Mouse (Mus musculus) MEL (cell line): ENCODE results near the gene Spata31d1a. TPM values are rescaled to one million over a fixed set of nuclear protein-coding genes. Genes with fewer than 3 reads are reported as not detected.

Source experiments
- DNase-seq: peaks from one replicate; pipeline ENCODE4 v3.0.0; 2011; ENCODE audit warnings: low read depth, low spot score
- H3K27ac ChIP-seq: 2 replicates; pipeline ENCODE4 v1.5.1; 2012; ENCODE audit warnings: low read depth, mild to moderate bottlenecking, control low read depth, low read length, moderate library complexity; ENCODE audit not compliant: control insufficient read depth
- H3K27me3 ChIP-seq, 2 experiments: fragments of 150-350 bp in 1 of 2; sonication (generic) in 1 of 2; 2 replicates each; pipeline ENCODE4 v1.6.1; 2012; ENCODE audit warnings: low read length in 2 of 2, mild to moderate bottlenecking in 2 of 2, improper control_type of control experiment in 1 of 2, moderate library complexity in 1 of 2; ENCODE audit not compliant: insufficient read depth in 2 of 2, control insufficient read depth in 1 of 2
- H3K36me3 ChIP-seq, 2 experiments: 2 replicates each; pipeline ENCODE4 v1.6.1; 2012 to 2014; ENCODE audit warnings: low read length in 2 of 2, improper control_type of control experiment in 1 of 2, inconsistent platforms in 1 of 2, mild to moderate bottlenecking in 1 of 2; ENCODE audit not compliant: insufficient read depth in 2 of 2, control insufficient read depth in 1 of 2
- H3K4me1 ChIP-seq, 2 experiments: fragments of 150-350 bp in 1 of 2; sonication (generic) in 1 of 2; 2 replicates each; pipeline ENCODE4 v1.6.1; 2012; ENCODE audit warnings: low read length in 2 of 2, improper control_type of control experiment in 1 of 2, mild to moderate bottlenecking in 1 of 2; ENCODE audit not compliant: insufficient read depth in 2 of 2, control insufficient read depth in 1 of 2
- H3K4me3 ChIP-seq, 2 experiments: fragments of 150-350 bp in 1 of 2; sonication (generic) in 1 of 2; 2 replicates each; pipeline ENCODE4 v1.5.1; 2012; ENCODE audit warnings: low read depth in 2 of 2, low read length in 2 of 2, mild to moderate bottlenecking in 2 of 2, moderate library complexity in 2 of 2, control low read depth in 1 of 2, improper control_type of control experiment in 1 of 2; ENCODE audit not compliant: control insufficient read depth in 1 of 2, insufficient read depth in 1 of 2
- H3K79me2 ChIP-seq: 2 replicates; pipeline ENCODE4 v1.6.1; 2012; ENCODE audit warnings: mild to moderate bottlenecking, low read length, moderate library complexity; ENCODE audit not compliant: control insufficient read depth, poor library complexity, insufficient read depth
- H3K9ac ChIP-seq: 2 replicates; pipeline ENCODE4 v1.6.1; 2012; ENCODE audit warnings: low read depth, mild to moderate bottlenecking, control low read depth, low read length, moderate library complexity; ENCODE audit not compliant: control insufficient read depth, poor library complexity, severe bottlenecking
- H3K9me3 ChIP-seq: fragments of 150-350 bp; sonication (generic); replicated peaks from 2 replicates; pipeline ENCODE4 v1.6.1; 2012; ENCODE audit warnings: mild to moderate bottlenecking, low read length, improper control_type of control experiment, moderate library complexity; ENCODE audit not compliant: insufficient read depth
- BHLHE40 ChIP-seq: IDR thresholded peaks from 2 replicates; pipeline ENCODE4 v1.6.1; 2012; ENCODE audit warnings: low read depth, mild to moderate bottlenecking, inconsistent platforms, low read length, improper control_type of control experiment, borderline replicate concordance
- CHD1 ChIP-seq: IDR thresholded peaks from 2 replicates; pipeline ENCODE4 v1.6.1; 2012; ENCODE audit warnings: low read depth, mild to moderate bottlenecking, inconsistent platforms, low read length, improper control_type of control experiment
- GABPA ChIP-seq: IDR thresholded peaks from 2 replicates; pipeline ENCODE4 v1.6.1; 2012; ENCODE audit warnings: low read depth, mild to moderate bottlenecking, inconsistent platforms, low read length, improper control_type of control experiment, moderate library complexity
- GATA1 ChIP-seq: IDR thresholded peaks from 2 replicates; pipeline ENCODE4 v1.6.1; 2011; ENCODE audit warnings: low read depth, low read length, improper control_type of control experiment
- KAT2A ChIP-seq: conservative IDR thresholded peaks from 2 replicates; pipeline ENCODE4 v1.6.1; 2012; ENCODE audit warnings: low read depth, low read length, improper control_type of control experiment, inconsistent platforms
- MAX ChIP-seq: IDR thresholded peaks from 2 replicates; pipeline ENCODE4 v1.6.1; 2011; ENCODE audit warnings: low read length, improper control_type of control experiment
- MAZ ChIP-seq: IDR thresholded peaks from 2 replicates; pipeline ENCODE4 v1.6.1; 2012; ENCODE audit warnings: low read depth, mild to moderate bottlenecking, inconsistent platforms, low read length, improper control_type of control experiment
- MEF2A ChIP-seq: IDR thresholded peaks from 2 replicates; pipeline ENCODE4 v1.6.1; 2014; ENCODE audit warnings: low read depth, mild to moderate bottlenecking, inconsistent platforms, low read length, improper control_type of control experiment; ENCODE audit not compliant: poor library complexity, insufficient replicate concordance, severe bottlenecking; ENCODE audit errors: extremely low read depth
- MXI1 ChIP-seq: IDR thresholded peaks from 2 replicates; pipeline ENCODE4 v1.6.1; 2011; ENCODE audit warnings: mild to moderate bottlenecking, low read depth, low read length, improper control_type of control experiment
- NELFE ChIP-seq: IDR thresholded peaks from 2 replicates; pipeline ENCODE4 v1.6.1; 2011; ENCODE audit warnings: low read depth, low read length, improper control_type of control experiment
- POLR2AphosphoS5 ChIP-seq: IDR thresholded peaks from 2 replicates; pipeline ENCODE4 v1.6.1; 2012; ENCODE audit warnings: low read depth, borderline replicate concordance, mild to moderate bottlenecking, inconsistent platforms, low read length, moderate library complexity, mixed read lengths
- RAD21 ChIP-seq: IDR thresholded peaks from 2 replicates; pipeline ENCODE4 v1.6.1; 2011; ENCODE audit warnings: mild to moderate bottlenecking, low read depth, low read length, improper control_type of control experiment
- RCOR1 ChIP-seq: IDR thresholded peaks from 2 replicates; pipeline ENCODE4 v1.6.1; 2012; ENCODE audit warnings: low read depth, mild to moderate bottlenecking, inconsistent platforms, low read length, improper control_type of control experiment
- SIN3A ChIP-seq: IDR thresholded peaks from 2 replicates; pipeline ENCODE4 v1.6.1; 2012; ENCODE audit warnings: low read length, improper control_type of control experiment, inconsistent platforms
- UBTF ChIP-seq: IDR thresholded peaks from 2 replicates; pipeline ENCODE4 v1.6.1; 2012; ENCODE audit warnings: low read depth, mild to moderate bottlenecking, inconsistent platforms, low read length, improper control_type of control experiment, moderate library complexity, borderline replicate concordance; ENCODE audit not compliant: insufficient read depth
- USF2 ChIP-seq, 2 experiments: IDR thresholded peaks; 2 replicates each; pipeline ENCODE4 v1.6.1; 2011 to 2012; ENCODE audit warnings: improper control_type of control experiment in 2 of 2, low read length in 2 of 2, borderline replicate concordance in 1 of 2, inconsistent platforms in 1 of 2, low read depth in 1 of 2, mild to moderate bottlenecking in 1 of 2; ENCODE audit not compliant: insufficient read depth in 1 of 2
- ZKSCAN1 ChIP-seq: IDR thresholded peaks from 2 replicates; pipeline ENCODE4 v1.6.1; 2012; ENCODE audit warnings: low read depth, mild to moderate bottlenecking, inconsistent platforms, low read length, improper control_type of control experiment, moderate library complexity
- ZMIZ1 ChIP-seq: IDR thresholded peaks from 2 replicates; pipeline ENCODE4 v1.6.1; 2012; ENCODE audit warnings: low read depth, mild to moderate bottlenecking, inconsistent platforms, low read length, improper control_type of control experiment, moderate library complexity
- ZNF384 ChIP-seq: IDR thresholded peaks from 2 replicates; pipeline ENCODE4 v1.6.1; 2012; ENCODE audit warnings: low read depth, mild to moderate bottlenecking, inconsistent platforms, low read length, improper control_type of control experiment
- polyA plus RNA-seq, 2 experiments: library from polyadenylated mRNA; stranded (reverse) in 1 of 2; unstranded in 1 of 2; fragments of >175 nt in 1 of 2; fragments of >200 nt in 1 of 2; gene quantifications; 2 replicates each; pipeline versions ENCODE4 v1.2.1 to v1.2.4; 2012; ENCODE audit warnings: low replicate concordance in 2 of 2, low read depth in 1 of 2; ENCODE audit not compliant: insufficient read length in 2 of 2, insufficient read depth in 1 of 2, missing spikeins in 1 of 2
- total RNA-seq: library from RNA; depleted of rRNA; stranded (reverse); fragments of 300-350 nt; gene quantifications from 2 replicates; pipeline ENCODE4 v1.2.3, GENCODE M21; 2012

Spata31d1a gene
- total and polyA plus RNA-seq, 3 experiments: 0.03 TPM; not detected in 2

GRCm38 (mm10) chr13:59731652-59732051 is 21.5 kb upstream of the Spata31d1a start, which contains the start of gene Spata31d1d:
TSS of gene Spata31d1d (minus strand) at chr13:59731752.
- Histone ChIP-seq H3K27ac (no peak within 1 kb of the TSS), H3K27me3 (no peaks in the 10 kb centered on the region), H3K9me3 (no peaks in the 10 kb centered on the region), H3K9ac (no peak within 1 kb of the TSS), H3K36me3 (peaks cover 0 to 6% of the 10 kb centered on the region in 2 experiments; a peak in 2 of 4 replicates), H3K4me1 (peaks cover 0 to 14% of the 10 kb centered on the region in 2 experiments; a peak in 2 of 4 replicates), H3K4me3 (no peak within 1 kb of the TSS), H3K79me2 (no peaks in the 10 kb centered on the region)
- no peak for DNase-seq
- no peak for TF ChIP-seq ZKSCAN1
- TF ChIP-seq CHD1: no peak
- TF ChIP-seq UBTF: no peak
- no peak for TF ChIP-seq USF2 (IDR thresholded peaks at IDR 0.05; ENCODE audit: borderline replicate concordance in 1 of 2, insufficient read depth in 1 of 2, low read depth in 1 of 2, low read length in 2 of 2)
- no peak for TF ChIP-seq BHLHE40
- no peak for TF ChIP-seq KAT2A
- TF ChIP-seq MAZ: no peak
- no peak for TF ChIP-seq SIN3A
- no peak for TF ChIP-seq POLR2AphosphoS5
- TF ChIP-seq NELFE: no peak
- TF ChIP-seq ZMIZ1: no peak
- TF ChIP-seq RAD21: no peak
- no peak for TF ChIP-seq MXI1
- no peak for TF ChIP-seq RCOR1
- TF ChIP-seq MEF2A: no peak
- no peak for TF ChIP-seq ZNF384
- no peak for TF ChIP-seq GABPA
- no peak for TF ChIP-seq MAX
- no peak for TF ChIP-seq GATA1
